Mouse (Mus musculus) liver, adult 2 months (tissue): Measurements from ENCODE around the gene Vasn.

Experiments
- CTCF ChIP-seq: fragments of 200-500 bp; IDR thresholded peaks from 2 replicates; pipeline ENCODE4 v1.5.1; 2011; ENCODE audit warnings: low read depth, low read length, control low read depth
- POLR2A ChIP-seq: fragments of 200-500 bp; IDR thresholded peaks from 2 replicates; pipeline ENCODE4 v1.6.1; 2011; ENCODE audit warnings: low read length, control low read depth; ENCODE audit not compliant: insufficient read depth; ENCODE audit errors: extremely low read depth

DNA sequence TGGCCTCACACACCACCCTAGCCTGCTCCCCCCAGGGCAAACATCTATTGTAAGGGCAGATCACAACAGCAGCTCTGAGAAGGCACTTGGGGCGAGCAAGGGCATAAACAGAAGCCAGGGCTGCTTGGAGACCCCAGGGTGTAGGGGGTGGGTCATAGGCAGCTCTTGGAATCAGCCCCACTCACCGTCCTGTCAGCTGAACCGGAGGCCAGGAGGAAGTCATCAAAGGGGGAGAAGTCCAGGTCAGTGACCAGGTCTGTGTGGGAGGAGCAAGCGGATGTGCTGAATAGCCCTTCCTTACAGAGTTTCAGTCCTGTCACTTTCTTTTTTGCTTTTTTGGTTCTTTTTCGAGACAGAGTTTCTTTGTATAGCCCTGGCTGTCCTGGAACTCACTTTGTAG lies 30.6 kb downstream of the Vasn start:
- no peak for TF ChIP-seq CTCF
- no peak for TF ChIP-seq POLR2A
